Mouse (Mus musculus) erythroblast, embryonic 14.5 days (primary cell): ENCODE results near the gene Zfp872. TPM values are rescaled to one million over a fixed set of nuclear protein-coding genes. Genes with fewer than 3 reads are reported as not detected.
"Not testable (repeated sequence)": the region's sequence is repeated elsewhere in the genome, so short reads cannot be mapped to it uniquely, and the experiment has no call there.

Experiments used
- H3K27me3 ChIP-seq: 2 replicates; pipeline ENCODE4 v1.6.1; 2012; ENCODE audit warnings: inconsistent platforms; ENCODE audit not compliant: control insufficient read depth
- H3K36me3 ChIP-seq: 2 replicates; pipeline ENCODE4 v1.6.1; 2012; ENCODE audit warnings: mild to moderate bottlenecking, inconsistent platforms; ENCODE audit not compliant: control insufficient read depth
- H3K4me1 ChIP-seq: 2 replicates; pipeline ENCODE4 v1.6.1; 2012; ENCODE audit warnings: inconsistent platforms; ENCODE audit not compliant: control insufficient read depth
- H3K4me3 ChIP-seq: replicated peaks from 2 replicates; pipeline ENCODE3; 2012; ENCODE audit warnings: moderate library complexity, mild to moderate bottlenecking, inconsistent platforms
- H3K9me3 ChIP-seq: 2 replicates; pipeline ENCODE4 v1.6.1; 2012; ENCODE audit warnings: low read length, inconsistent platforms, mixed read lengths; ENCODE audit not compliant: control insufficient read depth
- GATA1 ChIP-seq: IDR thresholded peaks from 2 replicates; pipeline ENCODE4 v1.6.1; 2012; ENCODE audit warnings: low read length, inconsistent platforms, mixed read lengths
- TAL1 ChIP-seq: IDR thresholded peaks from 3 replicates; pipeline ENCODE4 v1.6.1; 2012; ENCODE audit warnings: low read length, inconsistent platforms, mixed read lengths
- polyA plus RNA-seq: library from polyadenylated mRNA; stranded (reverse); fragments of >175 nt; gene quantifications from 2 replicates; pipeline ENCODE4 v1.2.3, GENCODE M21; 2012

Zfp872 gene
- polyA plus RNA-seq, result not detected in 2 replicates

GRCm38 (mm10) chr9:22188025-22188611, at the start of gene Zfp872:
Gene Zfp872 (plus strand): TSS chr9:22188090.
- H3K9me3 ChIP-seq, result peaks cover 5% of the 10 kb centered on the region
- peak within 1 kb of the TSS; percentile 16 for H3K4me3 ChIP-seq
- TF ChIP-seq TAL1 (no peak), GATA1 (no peak)
- peaks cover 14% of the 10 kb centered on the region for H3K27me3 ChIP-seq
- H3K4me1 ChIP-seq, result peaks cover 3% of the 10 kb centered on the region; the same call in 1 of the 2 replicates
- no peaks in the 10 kb centered on the region for H3K36me3 ChIP-seq

- H3K4me1 ChIP-seq, result peaks cover 59% of the 10 kb centered on the region
Observed at GRCm38 (mm10) chr9:22138480-22138879, 49.4 kb upstream of the Zfp872 start.

DNA sequence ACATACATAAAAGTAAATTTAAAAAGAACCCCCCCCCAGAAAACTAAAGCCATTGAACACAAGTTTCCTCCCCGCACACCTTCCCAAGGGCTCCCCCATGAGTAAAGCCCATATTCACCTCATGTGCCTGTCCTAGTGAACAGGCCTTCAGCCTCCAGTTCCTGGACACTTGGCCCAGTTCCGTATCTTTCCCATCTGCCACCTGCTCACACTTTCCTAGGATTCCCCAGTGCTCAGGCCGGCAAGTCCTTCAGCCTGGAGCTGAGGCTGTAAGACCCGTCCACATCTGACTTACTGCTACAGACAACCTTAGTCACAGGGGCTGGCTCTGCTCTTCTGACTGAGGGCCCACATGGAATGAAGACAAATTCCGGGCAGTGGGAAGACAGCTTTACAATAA, 48.1 kb upstream of the Zfp872 start:
- Histone ChIP-seq H3K4me3 (no peak overlapping the region), H3K36me3 (peaks cover 9% of the 10 kb centered on the region), H3K4me1 (peaks cover 47% of the 10 kb centered on the region), H3K27me3 (no peaks in the 10 kb centered on the region), H3K9me3 (peaks cover 7% of the 10 kb centered on the region; the same call in 1 of the 2 replicates)
- TF ChIP-seq GATA1 (no peak), TAL1 (no peak)

More at GRCm38 (mm10) chr9:22138480-22138879, 49.4 kb upstream of the Zfp872 start:
- TF ChIP-seq GATA1 (no peak), TAL1 (no peak)
- no peaks in the 10 kb centered on the region; the same call in 1 of the 2 replicates for H3K27me3 ChIP-seq
- H3K4me3 ChIP-seq, result no peak overlapping the region
- peaks cover 9% of the 10 kb centered on the region for H3K9me3 ChIP-seq
- H3K36me3 ChIP-seq, result peaks cover 22% of the 10 kb centered on the region

- 0 out of 2 replicates have a peak, but pooled peaks cover 4% of the 10 kb centered on the region for H3K27me3 ChIP-seq
- TF ChIP-seq GATA1, result no peak
- no peak for TF ChIP-seq TAL1
- peaks cover 3% of the 10 kb centered on the region; the same call in 1 of the 2 replicates for H3K36me3 ChIP-seq
- peaks cover 7% of the 10 kb centered on the region; the same call in 1 of the 2 replicates for H3K9me3 ChIP-seq
- peaks cover 12% of the 10 kb centered on the region for H3K4me1 ChIP-seq
- H3K4me3 ChIP-seq, result no peak overlapping the region
Observed at GRCm38 (mm10) chr9:22143108-22144037, 44.5 kb upstream of the Zfp872 start.

DNA sequence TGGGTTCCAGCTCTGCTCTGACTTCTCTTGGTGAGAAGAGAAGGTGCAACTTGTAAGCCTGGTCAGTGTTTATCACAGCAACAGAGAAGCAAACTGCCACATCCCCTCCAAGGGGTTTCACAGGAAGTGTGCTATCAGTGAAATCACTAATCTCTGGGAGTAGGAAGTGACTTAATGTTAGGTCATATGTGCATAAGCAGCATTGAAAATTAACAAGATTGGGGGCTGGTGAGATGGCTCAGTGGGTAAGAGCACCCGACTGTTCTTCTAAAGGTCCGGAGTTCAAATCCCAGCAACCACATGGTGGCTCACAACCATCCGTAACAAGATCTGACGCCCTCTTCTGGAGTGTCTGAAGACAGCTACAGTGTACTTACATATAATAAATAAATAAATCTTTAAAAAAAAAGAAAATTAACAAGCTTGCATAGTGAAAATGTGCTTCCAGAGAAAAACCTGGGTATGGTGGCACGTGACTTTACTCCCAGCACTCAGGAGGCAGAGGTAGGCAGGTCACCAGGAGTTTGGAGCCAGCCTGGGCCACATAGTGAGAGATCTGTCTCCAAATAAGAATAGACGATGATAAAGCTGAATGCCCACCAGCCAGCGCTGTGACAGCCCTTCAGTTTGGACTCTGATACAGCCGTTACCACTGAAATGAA, 43.5 kb upstream of the Zfp872 start:
- H3K9me3 ChIP-seq, result peaks cover 3% of the 10 kb centered on the region; the same call in 1 of the 2 replicates
- TF ChIP-seq TAL1, result no peak
- no peak for TF ChIP-seq GATA1
- no peak overlapping the region for H3K4me3 ChIP-seq
- H3K27me3 ChIP-seq, result 0 out of 2 replicates have a peak, but pooled peaks cover 4% of the 10 kb centered on the region
- no peaks in the 10 kb centered on the region for H3K36me3 ChIP-seq
- peaks cover 10% of the 10 kb centered on the region for H3K4me1 ChIP-seq

- Histone ChIP-seq H3K27me3 (peaks cover 9% of the 10 kb centered on the region), H3K4me3 (no peak overlapping the region), H3K4me1 (peaks cover 11% of the 10 kb centered on the region), H3K36me3 (no peaks in the 10 kb centered on the region), H3K9me3 (no peaks in the 10 kb centered on the region)
- no peak for TF ChIP-seq TAL1
- TF ChIP-seq GATA1, result no peak
Observed at GRCm38 (mm10) chr9:22149426-22150248, 38.3 kb upstream of the Zfp872 start.

DNA sequence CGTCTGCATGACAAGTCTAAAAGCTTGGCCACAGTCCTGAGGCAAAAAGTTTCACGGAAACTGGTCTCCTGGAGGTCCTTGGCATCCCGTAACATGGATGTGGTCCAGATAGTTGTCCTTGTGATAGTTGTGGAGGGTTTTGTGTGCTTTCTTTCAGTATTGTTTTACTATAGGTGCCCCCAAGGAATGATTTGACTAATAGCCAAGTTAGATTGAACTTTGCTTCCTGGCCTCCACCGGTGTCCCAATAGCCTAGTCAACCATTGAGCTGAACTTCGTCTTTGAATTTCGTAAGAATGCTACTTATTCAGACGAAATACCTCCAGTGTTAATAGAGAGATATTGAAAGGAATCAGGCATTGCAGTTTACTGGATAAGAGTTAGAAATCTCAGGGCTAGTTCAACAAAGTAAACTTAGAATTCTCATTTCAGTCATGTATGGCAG, 37.6 kb upstream of the Zfp872 start:
- not testable (repeated sequence) for H3K27me3 ChIP-seq, H3K36me3 ChIP-seq, H3K9me3 ChIP-seq, H3K4me3 ChIP-seq
- peaks cover 11% of the 10 kb centered on the region for H3K4me1 ChIP-seq

- Histone ChIP-seq H3K27me3 (peaks cover 9% of the 10 kb centered on the region), H3K36me3 (no peaks in the 10 kb centered on the region), H3K9me3 (no peaks in the 10 kb centered on the region), H3K4me3 (no peak overlapping the region), H3K4me1 (peaks cover 15% of the 10 kb centered on the region)
- TF ChIP-seq GATA1 (no peak), TAL1 (no peak)
Observed at GRCm38 (mm10) chr9:22150946-22151345, 36.9 kb upstream of the Zfp872 start.
